Mouse (Mus musculus): ENCODE data around the gene D17Wsu92e.

The D17Wsu92e gene

DNA sequence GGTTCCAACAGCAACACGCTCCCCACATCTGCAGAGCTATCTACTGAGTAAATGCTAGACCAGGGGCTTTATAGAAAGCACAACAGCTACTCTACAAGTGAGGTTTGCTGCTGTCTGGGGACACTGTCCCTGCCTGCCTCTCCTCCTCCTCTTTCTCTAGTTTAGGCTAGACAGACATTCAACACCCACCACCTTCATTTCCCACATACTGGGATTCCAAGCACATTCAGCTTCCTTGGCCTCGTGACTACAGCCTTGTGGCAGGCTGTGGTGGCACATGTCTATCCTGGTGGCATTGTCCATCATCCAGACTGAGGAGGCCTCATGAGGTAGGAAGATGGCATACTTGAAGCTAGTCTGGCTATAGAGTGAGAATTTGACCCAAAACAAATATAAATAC, 29.5 kb downstream of the D17Wsu92e start:
- DNase-seq (ENCODE audit: low read depth, low spot score), result no peak

DNA sequence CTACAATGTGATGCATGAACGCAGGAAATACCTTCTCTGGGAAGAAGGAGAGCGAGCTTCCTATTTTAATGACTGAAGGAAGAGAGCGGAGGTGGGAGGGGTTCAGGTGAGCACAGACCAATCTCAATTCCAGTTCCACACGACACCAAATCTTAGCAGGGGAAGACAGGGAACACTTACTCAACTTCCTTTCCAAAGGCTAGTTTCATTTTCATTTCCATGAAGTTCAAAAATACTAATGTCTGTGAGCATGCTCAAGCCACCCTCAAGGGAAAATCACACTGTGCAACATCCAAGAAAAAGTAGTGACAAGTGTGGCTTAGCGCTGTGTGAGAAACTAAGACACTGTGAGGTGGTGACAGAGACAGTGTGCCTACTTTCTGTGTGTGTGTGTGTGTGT, 30.4 kb downstream of the D17Wsu92e start:
- no peak for DNase-seq (ENCODE audit: low read depth, low spot score)

DNA sequence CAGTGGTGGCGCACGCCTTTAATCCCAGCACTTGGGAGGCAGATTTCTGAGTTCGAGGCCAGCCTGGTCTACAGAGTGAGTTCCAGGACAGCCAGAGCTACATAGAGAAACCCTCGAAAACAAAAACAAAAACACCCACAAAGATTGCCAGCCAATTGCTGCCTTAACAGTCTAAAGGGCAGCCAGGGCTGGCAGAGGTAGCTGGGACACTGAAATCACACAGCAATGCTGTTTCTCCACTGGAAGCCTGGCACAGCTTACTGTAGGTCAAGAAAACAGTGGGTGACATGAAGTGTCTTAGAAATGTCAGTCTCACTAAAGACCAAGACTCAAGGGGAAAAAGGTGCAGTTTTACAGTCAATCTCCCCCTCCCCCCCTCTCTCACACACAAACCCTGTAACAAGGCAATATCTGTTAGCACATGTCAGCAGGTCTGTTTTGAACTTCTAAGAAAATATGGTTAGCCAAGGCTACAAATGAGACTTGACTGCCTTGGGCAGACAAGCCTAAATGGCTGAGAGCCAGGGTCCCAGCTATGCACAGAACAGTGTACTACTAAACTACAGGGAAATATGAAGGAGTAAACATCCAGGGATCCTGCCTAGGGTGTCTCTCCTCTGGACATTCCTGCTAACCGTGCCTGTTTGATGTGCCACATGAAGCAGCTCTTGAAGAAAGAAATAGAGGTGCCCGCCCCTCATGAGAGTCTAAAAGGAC, 31.8 kb downstream of the D17Wsu92e start:
- DNase-seq (ENCODE audit: low read depth, low spot score), result no peak

DNA sequence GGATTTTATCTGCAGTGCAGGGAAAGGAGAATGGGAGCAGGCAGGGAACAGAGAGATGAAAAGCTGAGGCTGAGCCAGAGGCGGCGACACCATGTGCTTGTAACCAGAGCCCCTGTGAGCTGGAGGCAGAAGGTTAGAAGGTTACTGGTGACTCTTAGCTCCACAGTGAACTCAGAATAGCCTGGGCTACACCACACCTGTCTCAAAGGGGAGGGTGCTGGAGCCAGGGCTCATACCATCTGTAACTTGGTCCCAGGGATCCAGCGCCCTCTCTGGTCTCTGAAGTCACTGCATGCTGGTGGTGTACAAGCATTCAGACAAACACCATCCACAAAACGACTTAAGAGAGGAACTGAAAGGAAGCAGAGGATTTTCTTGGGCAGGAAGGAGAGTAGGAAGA, 36.9 kb downstream of the D17Wsu92e start:
- DNase-seq (ENCODE audit: low read depth, low spot score), result no peak

DNA sequence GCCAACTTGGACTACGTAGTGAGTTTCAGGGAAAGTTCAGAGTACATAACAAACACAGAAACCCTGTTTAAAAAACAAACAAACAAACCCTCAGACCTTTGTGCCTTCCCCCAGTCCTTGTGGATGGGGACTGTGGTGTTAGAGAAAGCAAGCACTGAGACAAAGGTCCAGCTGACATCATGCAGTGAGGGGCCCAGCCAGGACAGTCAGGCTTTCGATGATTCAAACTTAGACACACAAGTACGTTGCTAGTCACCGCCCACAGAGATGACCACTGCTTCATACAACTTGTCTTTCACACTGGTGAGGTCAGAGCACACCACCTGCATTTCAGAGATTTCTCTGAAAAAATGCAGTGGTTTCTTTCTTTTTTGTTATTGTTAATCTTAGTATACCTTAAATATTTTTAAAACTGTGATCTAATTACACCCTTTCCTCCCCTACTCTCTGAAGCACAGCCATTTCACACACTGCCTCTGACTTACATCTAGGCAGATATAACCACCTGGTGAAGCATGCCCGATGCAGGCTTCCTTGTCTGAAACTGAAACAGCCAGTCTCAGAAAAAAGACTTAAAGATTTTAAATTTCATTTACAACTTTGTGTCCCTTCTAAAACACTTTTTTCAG, 39.3 kb downstream of the D17Wsu92e start:
- DNase-seq (ENCODE audit: low read depth, low spot score), result no peak

DNA sequence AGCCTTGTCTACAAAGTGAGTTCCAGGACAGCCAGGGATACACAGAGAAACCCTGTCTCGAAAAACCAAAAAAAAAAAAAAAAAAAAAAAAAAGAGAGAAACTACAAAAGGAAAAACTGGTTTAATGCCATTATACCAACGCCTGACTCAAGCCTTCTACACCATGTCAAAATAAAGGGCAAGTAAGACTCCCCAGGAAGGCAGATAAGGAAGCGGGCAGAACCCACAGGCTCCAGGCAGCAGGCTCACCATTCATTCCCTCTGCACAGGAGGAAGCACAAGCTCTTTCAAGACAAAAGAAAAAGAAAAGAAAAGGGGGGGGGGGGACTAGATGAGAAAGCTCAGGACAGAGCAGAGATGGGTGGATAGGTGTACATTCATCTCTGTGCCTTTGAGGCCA, 40.7 kb downstream of the D17Wsu92e start:
- DNase-seq (ENCODE audit: low read depth, low spot score), result no peak

DNA sequence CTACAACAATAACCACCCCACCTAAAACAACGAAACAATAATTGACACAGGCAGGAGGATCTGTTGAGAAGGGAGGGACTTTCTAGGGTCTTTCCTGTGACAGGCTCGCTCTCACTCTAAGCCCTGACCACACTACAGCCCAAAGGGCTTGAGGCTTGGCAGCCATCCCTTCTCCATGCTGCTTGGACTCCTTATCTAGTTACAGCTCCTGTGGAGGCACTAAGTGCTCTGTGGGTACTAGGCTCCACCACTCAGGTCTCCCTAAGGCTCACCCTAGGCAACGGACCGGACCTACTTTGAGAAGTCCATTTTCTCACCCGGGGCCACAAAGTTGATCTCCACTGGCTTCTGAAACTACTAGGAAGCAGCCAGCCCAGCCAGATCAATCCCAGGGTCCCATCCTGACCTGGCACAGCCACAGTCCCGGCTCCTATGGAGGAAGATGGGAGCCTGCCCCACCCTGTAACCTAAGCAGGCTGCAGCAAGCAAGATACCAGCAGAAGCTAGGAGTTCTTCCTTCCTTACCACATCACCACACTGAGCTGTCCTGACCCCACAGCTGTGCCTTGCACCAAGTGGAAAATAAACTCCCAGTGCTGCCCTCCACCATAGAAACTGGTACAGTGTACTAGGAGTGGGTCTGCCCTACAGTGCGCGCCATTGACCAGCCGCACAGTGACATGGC, 41.6 kb downstream of the D17Wsu92e start:
- DNase-seq (ENCODE audit: low read depth, low spot score), result peak; percentile 46

DNA sequence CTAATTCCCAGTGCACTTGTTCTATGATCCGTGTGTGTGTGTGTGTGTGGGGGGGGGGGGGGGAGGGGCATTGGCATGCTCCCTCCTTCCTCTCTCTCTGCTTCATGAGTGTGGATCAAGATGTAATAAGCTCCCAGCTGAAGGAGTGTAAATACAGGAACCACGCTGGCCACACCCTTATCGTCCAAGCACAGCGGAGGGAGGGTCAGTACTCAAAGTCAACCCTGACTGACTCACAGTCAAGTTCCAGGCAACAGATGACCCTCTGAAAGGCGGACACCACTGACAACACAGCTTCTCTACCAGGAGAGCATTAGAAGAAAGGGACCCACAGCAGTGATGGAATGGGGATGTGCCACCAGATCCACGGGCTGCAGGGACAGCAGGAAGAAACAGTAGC, 42.6 kb downstream of the D17Wsu92e start:
- peak; percentile 62 for DNase-seq (ENCODE audit: low read depth, low spot score)

DNA sequence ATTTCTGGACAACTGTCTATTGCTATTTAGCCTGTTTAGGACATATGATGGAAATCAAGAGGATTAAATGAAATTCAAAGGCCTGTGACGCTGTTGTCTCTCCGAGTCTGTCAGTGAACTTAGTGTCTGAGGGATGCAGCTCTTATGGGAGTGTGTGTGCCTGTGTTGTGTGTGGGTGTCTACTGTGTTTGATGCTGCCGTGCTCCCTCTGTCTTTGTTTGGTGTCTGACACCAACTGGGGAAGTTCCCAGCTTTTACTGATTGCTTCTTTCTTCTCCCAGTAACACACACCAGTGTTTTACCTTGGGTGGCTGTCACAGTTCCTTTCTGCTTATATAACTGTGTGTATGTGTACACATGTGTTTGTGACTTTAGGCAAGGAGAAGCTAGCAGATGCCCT, 46.2 kb downstream of the D17Wsu92e start:
- no peak for DNase-seq (ENCODE audit: low read depth, low spot score)

DNA sequence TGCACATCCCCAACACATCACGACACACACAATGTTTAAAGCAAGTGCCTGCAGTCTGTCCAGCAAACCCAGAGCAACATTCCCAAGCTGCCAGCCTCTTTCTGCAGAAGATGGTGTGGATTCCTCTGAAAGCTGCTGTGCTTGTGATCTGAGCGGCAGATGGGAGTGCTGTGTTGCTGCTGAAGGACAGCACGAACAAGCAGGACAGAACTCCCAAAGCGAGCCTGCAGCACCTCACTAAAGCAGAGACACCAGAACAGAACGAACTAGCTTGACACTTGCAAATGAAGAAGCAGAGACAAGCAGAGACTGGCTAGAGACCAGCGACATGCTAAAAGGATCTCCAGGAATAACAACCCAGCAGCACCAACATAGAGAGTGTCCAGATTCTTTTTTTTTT, 48.8 kb downstream of the D17Wsu92e start:
- no peak for DNase-seq (ENCODE audit: low read depth, low spot score)

DNA sequence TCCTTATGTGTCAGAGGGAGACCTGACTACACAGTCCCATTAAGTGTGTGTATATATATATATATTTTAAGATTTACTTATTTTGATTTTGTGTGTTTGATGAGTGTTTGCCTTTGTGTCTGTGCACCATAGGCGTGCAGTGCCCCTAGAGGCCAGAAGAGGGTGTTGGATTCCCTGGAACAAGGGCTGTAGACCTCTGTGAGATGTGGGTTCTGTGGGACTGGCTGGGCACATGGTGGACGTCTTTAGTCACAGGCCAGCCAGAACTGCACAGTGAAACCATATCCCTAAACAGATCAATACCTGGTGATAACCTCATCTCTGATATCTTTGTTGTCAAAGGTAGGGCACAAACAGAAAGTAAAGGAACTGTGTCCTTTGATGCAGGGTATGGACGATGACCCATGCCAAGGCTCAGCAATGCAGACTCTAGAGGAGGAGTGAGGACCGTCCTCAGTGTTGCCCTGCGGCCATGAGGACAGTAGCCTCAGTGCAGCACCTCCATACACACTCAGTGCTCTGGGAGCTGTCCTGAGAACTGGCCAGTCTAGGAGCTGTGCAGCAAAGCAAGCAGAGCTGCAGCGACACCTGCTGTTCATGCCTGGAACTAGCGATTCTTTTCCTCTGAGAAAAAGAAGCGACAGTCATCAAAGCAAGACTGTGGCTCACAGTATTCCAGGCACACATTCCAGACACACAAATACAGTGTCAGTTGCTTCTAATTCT, 51.5 kb downstream of the D17Wsu92e start:
- peak; percentile 57 for DNase-seq (ENCODE audit: low read depth, low spot score)

DNA sequence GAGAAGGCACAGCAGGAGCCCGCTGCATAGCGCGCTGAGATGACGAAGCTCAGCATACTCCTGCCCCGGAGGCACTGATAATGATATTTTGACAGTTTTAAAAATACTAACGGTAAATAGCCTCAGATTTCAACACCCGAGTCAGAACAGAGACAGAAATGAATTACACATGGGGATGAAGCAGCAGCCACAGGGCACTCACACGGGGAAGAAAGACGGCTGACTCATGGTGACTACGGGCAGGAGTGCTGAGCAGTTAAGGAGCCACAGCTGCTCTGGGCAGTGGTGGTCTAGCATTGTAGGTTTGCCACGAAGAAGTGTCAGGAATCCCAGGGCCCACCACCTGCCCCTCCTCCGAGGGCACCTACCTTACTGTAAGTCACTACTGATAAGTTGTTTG, 52.9 kb downstream of the D17Wsu92e start:
- no peak for DNase-seq (ENCODE audit: low read depth, low spot score)

DNA sequence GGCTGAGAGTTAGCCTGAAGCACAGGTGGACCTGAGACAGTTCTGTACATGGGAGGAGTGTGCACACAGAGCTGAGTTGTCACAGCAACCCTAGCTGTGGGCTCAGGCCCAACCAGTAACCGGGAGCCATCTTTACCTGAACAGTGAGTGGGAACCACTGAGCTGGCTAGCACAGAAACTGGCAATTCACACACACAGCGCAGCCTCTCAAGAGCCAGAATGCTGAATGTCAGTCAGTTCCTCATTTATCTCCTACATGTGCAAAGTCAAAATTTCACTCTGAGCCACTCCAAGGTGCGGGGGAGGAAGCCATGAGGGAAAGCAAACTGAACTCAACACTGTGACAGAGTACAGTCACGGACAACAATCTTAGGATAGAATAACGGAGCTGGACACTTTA, 53.3 kb downstream of the D17Wsu92e start:
- DNase-seq (ENCODE audit: low read depth, low spot score), result no peak

DNA sequence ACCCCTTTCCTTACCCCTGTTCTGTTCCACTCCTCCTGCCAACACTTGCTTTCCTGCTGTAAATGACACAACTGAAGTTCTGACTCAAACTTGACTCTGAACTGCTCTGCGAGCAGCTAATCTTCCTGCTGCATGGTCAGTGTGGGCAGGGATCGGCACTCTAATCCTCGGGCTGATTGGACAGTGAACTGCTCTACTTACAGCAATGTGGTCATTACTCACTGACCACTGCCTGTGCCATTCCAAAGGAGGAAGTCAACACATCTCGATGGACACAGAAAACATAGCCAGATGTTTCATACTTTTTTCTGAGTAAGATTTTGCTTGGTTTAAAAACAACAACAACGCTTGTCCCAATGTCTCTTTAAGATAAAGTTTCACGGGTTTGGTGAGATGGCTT, 55.4 kb downstream of the D17Wsu92e start:
- no peak for DNase-seq (ENCODE audit: low read depth, low spot score)

DNA sequence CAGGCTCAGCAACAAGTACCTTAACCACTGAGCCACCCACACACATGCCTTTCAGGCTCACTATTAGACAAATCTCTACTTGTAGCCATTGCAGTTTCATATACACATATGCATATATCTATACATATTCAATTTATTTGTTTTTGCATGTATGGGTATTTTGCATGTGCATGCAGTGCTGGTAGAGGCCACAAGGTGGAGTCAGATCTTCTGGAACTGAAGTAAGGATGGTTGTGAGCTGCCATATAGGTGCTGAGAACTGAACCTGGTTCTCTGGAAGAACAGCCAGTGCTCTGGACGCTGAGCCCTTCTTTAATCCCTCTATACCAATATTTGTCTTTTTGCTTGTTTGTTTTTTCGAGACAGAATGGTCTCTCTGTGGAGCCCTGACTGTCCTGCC, 56.0 kb downstream of the D17Wsu92e start:
- DNase-seq (ENCODE audit: low read depth, low spot score), result no peak

DNA sequence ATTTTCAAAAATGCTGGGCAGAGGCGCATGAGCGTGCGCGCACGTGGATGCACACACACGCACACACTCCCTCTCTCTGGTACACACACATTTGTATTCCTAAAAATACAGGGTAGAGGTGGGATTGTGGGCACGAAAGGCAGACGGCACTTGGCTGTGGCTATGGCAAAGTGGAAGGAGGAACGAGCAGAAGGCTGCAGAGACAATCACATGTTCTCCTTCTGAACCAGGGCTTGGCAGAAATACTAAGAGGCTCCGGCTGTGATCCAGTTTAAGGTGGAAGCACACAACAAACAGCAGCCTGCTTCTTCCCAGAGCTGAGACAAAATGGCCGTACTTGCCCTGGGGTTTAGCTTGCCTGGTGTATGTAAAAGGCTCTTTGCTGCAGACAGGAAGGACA, 57.6 kb downstream of the D17Wsu92e start:
- no peak for DNase-seq (ENCODE audit: low read depth, low spot score)

DNA sequence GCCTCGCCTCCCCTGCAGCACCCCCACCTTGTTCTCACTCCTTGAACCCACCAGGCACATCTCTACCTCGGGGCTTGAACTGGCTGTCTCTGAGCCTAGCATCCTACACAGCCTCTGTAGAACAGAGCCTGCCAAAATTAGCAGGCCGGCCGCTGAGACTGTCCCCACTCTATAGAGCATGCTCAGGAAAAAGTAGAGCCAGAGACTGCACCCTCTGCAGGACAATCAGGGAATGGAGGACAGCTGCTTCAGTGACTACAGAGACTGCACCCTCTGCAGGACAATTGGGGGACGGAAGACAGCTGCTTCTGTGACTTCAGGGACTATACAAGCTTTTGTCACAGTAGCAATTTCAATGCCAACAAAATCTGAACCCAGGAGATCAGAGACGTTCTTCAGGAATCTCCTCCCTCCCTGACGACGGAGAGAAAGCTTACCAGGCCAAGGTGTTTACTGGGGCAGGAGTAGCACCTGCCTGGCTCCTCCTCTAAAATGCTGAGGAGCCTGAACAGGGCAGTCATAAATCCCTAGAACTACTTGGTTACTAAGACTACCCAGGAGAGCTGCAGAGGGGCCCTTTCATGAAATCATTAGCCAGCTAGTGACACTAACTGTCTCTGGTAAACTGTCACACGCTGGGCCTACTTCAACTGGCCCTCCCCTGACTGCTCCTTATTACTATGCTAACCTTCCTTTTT, 58.7 kb downstream of the D17Wsu92e start:
- DNase-seq (ENCODE audit: low read depth, low spot score), result no peak

DNA sequence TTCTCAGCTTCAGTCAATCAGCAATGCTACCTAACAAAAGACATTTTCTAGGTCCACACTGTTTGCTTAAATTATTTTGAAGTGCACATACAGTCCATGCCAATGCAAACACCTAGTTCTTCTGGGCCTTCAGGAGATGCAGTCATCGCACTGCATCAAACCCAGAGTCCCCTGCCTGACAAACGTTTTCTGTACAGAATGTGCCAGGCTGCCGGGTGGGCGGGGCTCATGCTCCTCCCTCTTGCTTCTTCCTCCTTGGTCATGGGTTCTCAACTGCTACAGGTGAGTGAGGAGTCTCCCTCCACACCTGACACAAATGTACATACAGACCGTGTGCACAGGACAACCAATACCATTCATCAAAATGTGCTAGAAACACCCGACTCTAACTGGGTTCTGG, 60.3 kb downstream of the D17Wsu92e start:
- DNase-seq (ENCODE audit: low read depth, low spot score), result no peak

DNA sequence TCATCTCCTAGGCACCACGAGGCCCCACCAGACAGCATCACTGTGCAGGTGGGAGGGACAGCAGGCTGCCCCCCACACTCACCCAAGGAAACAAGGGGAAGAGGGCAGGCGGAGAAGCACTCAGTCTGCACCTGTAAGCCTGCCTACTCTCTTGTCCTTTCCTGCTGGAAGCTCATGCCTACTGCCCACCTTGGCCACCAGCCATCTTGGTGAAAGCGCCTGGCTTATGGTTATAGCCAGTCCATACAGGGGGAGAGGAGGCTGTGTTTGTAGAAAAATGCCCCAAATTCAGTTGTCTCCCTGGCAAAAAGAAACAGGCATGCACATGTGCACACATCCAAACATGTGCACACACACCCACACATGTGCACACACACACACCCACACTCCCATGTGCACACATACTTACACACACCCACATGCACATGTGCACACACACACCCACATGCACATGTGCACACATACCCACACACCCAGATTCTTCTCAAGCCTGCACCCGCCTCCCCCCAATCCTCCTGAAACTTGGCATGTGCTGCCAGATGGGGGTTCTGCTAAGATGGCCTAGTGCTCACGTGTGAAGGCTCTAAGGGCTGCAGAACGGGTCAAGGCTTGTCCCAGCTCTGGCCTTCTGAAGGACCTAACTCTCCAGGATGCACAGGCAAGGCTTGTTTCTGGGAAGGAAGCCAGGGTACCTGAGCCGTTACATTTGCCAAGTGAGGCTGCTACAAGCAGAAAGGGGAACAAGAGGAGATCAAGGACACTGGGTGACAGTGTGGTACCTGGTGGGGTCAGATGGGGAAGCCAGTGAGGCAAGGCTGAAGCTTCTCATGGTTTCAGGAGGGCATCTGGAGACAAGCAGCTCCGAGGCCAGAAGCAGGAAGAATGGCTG, 68.9 kb downstream of the D17Wsu92e start:
- DNase-seq (ENCODE audit: low read depth, low spot score), result no peak

DNA sequence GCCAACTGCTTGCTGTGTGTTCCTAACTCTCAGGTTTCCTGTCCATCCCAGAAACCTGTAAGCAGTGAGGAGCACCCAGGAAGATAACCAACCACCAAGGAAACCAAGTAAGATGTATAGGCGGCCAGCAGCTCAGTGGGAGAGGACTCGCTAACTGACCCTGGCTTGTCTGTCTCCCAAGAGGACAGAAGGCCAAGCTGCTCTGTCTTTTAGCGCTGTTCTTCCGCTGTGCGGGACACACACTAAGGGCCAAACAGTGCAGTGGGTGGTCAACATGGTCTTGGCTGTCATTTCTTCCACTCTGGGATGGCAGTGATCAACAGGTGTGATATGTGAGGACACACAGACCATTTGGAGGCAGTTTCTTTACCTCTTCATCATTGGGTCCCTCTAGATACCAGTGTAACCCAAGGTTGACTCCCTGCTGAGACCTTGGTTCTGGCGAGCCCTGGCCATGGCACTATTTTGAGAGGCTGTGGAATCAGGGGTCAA, 70.0 kb downstream of the D17Wsu92e start:
- DNase-seq (ENCODE audit: low read depth, low spot score), result no peak

DNA sequence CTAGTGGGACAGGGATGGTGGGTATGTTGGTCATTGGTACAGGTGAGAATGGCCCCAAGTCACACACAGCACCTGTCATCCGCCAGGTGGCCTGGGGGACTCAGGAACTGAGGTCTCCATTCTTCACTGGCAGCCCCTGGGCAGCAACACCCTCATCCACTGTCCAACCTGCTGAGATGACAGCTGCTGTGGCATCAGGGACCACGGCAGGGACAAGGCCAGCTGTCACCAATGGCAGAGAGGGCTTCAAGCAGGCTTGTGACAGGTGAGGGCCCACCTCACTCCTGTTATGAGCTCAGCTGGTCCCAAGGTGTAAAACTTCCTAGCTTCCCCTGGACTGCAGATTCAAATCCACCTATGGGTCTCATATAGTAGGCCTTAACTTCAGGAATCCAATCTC, 72.3 kb downstream of the D17Wsu92e start:
- no peak for DNase-seq (ENCODE audit: low read depth, low spot score)
